Mouse (Mus musculus) kidney, adult 9 months (tissue): ENCODE measurements at regions not wholly inside any gene's neighbourhood (a gene's known extent, or its start where the extent isn't known, plus 50 kb on each side); places are given as distances from the start of the nearest gene placed in this dataset.
A peak's percentile ranks its signal among the peaks of the same experiment; 100 is the strongest.

Source experiments
- DNase-seq: peaks from one replicate; pipeline ENCODE4 v3.0.0; 2022

DNA sequence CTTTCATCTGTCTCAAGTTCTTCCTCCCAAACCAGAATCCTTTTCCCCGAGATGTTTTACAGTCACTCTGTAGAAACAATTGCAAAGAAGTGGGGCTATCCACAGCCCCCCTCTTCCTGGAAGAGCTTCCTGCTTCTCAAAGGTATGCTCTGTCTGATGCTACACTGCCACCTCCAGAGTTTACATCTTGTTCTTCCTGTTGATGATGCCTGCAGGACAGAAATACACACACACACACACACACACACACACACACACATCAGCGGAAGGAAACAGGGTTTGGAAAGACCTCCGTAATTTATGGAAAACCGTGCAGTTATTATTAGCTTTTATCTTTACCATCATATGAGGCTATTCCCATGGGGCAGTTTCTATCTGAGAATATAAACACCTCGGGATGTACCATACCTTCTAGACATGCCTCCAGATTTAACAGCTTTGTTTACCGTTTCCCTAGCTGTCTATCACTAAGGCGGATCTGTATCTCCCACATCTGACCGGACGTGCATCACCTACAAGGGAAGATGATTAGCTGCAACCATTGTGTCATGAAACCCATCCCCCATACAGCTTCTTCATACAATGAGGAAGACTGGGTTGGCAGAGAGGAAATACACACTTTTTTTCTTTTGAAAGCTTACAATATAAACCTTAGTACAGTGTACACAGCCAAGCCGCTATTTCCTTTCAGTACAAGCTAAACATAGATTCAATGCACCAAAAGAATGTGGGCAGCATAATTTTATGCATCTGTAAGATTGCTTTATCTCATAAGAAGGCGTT, 288.6 kb downstream of the Plk2 start:
- peak; percentile 43 for DNase-seq

DNA sequence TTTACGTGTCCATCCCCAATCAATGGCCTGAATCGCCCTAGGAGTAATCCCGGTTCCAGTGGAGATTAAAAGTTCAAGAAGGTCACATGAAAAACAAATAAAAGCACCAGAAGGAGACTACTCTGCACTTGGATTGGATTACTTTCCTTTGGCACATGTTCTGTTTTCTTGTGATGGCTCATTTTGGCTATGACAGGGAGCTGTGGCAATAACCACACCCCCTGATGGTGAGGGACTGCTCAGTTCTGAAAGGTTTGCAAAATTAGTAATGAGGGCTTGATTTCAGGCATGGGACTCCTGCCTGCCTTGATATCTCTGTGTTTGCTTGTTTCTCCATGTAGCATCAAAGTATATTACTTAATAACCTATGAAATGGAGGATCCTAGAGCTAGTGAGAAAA, 293.9 kb downstream of the Plk2 start:
- DNase-seq, result no peak

DNA sequence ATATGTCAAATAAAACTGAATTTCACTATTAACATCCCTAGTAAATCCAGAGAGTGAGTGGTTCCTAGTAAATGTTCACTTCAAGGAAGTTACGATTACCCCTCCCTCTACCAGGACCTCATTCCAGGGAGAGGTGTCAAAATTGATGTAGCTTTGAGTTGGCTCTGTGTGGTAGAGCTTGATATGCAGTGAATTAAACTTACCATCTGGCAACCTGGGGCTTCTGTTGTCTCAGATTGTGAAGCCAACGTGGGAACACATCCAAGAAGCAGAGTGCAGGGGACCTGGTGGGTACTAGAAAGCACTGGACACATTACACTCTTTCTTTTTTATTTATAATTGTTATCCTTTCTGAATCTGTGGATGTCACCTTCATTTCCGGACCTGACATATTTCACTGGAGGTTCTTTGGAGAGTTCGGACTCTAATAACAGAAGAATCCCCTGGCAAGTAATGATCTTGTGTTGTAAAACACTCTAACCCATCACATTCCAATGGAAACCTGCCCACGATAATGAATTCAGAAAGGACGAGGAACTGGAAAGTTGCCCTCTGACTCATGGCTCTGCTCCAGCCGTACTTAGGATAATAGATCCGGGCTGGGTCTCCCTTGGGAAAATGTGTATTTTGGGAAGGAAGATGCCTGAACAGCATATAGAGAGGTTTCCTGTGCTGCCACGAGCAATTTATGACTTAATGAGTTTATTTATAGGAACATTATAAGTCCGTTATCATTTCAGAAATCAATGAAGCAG, 295.8 kb downstream of the Plk2 start:
- peak; percentile 57 for DNase-seq

DNA sequence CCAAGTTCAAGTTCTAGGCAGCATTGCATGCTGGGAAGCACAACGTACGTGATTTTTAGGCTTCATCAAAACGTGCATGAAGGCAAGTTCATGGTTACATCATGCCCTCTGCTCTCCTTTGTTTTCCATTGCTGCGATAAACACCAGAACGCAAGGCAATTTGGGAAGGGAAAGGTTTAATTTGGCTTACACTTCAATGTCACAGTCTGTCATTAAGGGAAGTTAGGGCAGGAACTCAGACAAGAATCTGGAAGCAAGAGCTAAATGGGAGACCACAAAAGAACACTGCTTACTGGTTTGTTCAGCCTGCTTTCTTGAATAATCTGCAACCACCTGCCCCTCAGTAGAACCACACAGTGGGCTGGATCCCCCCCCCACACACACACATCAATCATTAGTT, 297.9 kb downstream of the Plk2 start:
- no peak for DNase-seq

DNA sequence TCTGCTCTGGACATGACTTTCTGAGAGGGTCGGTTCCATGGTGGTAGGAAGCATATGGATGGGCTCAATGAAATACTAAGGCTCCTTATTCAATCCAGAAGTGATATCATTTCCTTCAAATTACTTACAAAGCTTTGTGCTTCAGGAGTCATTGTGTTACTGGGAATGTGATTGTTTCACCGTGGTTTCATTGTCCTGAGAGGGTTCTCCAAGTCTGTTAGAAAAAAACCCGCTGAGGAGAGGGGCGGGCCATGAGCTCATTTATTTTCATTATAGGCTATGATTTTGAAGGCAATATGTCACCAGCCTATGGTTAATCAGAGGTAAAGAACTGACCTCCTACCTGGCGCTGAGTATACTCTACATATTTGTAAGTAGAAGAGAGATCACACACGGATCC, 300.0 kb downstream of the Plk2 start:
- DNase-seq, result no peak

DNA sequence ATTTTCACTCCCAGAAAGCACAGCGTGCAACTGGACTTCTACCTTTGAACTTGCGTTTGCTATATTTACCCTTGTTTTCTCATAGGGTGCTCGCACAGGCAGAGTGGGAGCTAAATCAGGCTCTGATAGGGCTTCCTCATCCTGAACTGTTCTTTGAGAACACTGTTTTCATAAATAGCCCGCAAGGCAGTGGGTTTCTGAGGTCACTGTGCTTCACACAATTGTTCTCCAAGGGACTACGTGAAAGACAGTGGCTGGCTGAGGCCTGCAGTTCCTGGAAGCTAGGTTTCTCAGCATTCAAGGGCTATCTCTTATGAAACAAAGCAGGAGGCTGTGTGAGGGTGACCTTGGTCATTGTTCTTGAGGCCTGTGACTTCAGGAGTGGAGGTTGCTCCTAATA, 301.7 kb downstream of the Plk2 start:
- peak; percentile 35 for DNase-seq

DNA sequence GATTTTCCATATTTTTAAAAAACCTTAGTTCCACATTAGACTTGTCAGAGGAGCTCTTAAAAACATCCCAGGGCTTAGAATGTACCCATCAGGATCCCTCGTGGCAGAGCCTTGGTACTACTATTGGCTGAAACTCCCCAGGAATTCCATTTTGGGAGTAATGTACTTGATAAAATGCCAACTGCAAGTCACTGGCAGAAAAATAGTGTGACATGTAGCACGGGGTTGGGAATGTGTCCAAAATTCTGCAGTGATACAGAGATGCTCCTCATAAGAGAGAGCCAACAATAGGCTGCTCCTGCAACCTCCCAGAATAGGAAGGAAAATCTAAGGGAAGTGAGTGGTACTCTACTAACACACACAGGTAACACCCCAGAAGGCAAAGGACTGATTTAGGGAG, 309.4 kb downstream of the Plk2 start:
- peak; percentile 19 for DNase-seq

DNA sequence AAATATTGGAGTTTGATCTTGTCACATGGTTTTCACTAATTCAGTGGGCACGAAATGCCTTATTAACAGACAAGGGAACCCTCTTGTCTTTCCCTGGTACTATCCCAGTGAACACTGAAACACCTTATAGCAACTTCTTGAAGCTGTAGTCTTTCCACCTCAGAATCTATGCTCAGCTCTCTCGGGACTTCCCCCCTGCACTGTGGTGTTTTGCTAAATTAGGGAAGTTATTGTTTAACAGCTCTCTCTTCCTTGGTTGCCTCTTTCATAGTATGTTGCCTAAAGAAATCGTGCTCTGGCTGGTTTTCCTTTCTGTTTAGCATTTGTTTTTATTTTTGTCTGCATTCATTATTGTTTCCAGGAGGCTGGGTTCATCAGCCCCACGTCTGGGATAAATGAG, 316.0 kb downstream of the Plk2 start:
- no peak for DNase-seq

DNA sequence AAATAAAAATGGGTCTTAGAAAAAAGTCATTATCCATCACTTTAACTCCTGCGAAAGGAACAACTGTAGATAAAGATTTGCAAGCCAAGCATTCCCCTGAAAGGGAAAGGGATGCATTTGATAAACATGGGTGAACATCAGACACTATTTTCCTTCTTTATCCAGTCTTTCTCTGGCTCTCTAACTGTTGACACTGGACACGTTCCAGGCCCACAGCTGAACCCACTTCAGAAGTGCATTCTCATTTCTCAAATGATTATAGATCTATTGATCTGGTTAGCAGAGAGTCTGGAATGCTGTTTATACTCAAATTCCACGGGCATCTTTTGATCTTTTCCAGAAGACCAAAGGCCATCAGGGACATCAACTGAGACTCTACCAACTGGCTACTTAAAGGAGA, 317.7 kb downstream of the Plk2 start:
- no peak for DNase-seq

DNA sequence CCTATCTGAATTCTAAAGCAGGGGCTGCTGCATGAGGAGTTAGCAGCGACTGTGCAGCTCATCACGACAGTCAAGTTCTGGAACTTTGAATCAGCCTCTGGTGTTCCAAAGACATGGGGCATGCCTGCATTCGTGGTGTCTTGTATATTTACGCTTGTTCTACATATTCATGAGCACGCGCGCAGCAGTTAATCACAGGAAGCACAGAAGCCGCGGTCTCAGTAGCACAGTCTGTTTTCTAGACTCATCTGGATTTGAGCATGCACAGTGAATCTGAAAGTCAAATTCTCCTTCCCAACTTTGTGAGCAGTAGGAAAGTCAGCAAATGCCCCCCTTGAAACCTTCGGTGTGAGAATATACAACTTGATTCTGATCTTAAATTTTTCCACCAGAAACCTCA, 327.3 kb downstream of the Plk2 start:
- no peak for DNase-seq

DNA sequence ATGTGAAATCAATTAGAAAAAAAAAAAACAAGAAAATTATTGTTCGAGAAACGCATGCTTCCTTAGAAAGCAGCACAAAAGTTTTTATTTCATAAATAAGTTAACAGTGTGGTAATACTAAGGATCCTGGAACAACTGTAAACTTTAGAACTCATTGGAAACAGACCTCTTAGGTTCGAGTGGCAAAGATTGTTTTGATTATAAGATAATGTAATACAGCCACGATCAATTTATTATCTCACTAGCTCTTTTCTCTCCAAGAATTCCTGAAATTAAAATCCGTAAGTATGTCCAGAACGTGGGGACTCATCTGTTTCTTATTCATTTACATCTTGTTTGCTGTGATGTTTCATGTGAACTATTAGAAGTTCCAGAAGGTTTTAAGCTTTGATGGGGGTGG, 327.9 kb downstream of the Plk2 start:
- no peak for DNase-seq

DNA sequence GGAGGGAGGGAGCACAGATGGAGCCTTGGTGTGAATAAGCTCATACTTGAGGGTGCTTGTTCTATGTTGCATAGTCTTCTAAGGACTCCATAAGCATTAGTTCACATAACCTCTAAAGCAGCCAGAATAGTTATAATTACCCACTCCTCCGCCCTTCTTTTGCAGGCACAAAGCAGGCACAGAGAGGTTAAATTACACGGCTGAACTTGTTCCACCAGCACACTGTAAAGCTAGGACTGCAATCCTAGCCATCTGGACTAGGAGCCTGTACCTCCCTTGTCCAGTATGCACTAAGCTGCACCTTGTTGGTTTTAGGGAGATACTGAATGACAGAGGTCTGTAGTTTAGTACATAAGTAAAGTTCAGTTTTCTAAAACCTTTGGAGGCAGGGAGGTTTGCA, 330.0 kb downstream of the Plk2 start:
- DNase-seq, result no peak

DNA sequence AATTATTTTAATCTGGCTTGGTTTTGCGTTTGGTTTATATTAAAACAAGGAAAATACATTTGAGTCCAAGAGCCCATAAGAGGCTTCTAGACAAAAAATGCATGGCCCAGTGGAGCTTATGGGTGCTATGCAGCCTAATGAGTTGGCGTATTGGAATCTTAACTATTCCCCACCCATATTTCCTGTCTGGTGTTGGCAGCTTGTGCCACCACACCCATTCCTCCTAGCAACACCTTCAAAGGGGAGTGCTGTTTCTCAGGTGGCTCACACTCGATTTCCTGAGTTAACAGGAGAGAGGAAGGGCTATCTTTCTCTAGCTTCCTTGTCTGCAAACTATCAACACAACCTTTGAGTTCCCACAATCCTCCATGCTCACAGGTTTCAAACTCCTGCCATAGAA, 331.0 kb downstream of the Plk2 start:
- DNase-seq, result no peak

DNA sequence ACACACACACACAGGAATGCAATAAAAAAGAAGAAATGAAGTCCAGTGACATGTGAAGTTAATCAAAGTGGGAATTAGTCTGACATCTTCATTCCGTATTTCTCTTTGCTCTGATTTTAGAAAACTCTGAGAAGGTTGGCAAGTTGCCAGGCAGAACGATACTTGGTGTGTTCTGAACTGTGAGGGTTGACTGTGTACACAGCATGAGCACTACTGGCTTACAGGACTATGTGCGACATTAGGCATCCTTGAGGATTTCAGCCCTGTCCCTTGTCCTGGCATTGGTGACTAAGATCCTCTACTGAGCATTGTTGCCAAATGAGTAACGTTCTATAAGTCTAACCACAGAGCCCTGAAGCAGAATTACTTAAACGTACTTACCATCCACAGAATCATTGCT, 340.7 kb downstream of the Plk2 start:
- no peak for DNase-seq

DNA sequence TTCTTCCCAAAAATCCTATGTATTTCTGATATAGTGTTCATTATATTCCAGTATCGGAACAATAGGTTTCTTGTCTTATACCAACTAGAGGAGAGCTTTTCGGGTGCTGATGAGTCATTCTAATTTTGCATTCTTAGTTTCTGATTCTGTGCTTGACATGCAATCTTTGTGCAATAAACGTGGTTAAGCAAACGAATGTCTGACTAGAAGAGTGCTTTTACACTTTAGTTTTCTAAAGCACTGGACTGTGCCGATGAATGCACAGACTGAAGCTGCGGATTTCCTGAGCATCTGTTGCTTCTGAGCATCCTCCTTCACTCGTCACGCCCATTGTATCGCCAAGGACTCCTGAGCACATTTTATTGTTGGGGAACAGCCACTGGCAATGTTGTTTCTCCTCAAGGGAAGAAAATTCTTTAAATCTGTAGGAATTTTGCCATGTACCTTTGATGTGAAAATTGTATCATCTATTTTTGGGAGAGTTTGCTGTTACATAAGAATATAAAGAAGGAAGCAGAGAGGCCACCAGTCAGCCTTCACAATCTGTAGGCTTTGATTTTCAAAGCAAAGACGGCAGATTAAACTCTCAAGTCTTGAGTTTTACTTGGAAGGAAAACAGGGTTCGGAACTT, 346.8 kb downstream of the Plk2 start:
- no peak for DNase-seq

DNA sequence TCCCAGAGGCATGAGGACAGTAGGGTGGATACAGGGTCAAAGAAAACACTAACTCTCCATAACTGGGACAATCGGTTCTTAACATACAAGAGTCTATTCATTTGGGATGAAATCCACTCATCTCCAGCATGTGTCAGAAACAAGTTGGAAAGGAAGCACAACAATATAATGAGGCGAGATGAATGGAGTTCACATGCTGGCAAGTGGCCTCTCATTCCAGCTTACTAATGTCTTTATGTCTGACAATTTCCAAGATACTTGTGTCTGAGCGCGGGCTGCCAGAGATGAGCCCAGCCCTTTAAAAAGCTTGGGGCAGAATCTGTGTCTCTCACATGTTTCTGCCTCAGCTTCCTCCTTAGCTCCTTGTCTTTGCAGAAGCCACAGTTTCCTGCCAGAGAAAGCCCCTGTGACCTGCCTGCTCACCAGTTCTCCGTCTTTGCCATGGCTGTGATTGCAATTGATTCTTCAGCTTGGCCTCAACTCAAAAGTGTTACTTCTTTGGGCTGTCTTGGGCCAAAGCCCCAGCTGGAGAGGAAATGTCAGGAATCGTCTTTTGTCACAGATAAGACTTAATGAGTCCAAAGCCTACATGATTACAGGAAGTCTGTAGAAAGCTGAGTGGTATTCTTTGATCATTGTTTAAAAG, 352.5 kb downstream of the Plk2 start:
- DNase-seq, result peak; percentile 8

DNA sequence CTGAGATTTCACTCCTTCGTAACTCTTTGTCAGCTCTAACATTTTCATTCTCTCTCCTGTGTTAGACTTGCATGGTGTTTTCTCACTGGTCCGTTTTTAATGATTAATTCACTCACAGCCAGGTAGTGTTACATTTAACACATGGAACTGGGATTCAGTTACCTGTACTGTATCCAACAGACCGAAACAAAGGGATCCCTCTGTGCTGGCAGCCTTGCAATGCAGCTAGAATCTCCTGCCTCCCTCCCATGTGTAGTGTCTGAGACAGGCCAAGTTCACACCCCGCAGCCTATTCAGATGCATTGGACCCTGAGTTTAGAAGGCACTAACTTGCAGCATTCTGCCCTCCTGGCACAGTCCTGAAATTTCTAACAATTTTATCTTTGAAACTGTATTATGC, 357.9 kb downstream of the Plk2 start:
- no peak for DNase-seq

DNA sequence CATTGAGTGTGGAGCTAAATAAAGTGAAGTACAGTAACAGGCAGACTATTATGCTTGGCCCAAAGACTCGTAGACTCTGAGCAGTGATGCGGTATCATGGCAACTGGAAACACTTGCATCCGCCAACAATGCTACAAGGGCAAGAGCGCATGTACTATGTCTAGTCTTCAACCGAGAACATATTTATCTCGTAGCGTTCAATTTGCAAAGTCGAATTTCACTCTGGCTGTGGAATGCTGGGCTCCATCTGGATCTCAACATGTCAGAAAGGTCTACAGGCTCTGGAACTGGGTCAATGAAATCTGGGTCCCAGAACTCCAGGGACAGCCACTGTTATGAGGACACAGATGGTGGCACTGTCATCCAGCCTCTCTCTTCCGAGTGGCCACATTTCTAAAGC, 359.7 kb downstream of the Plk2 start:
- DNase-seq, result no peak

DNA sequence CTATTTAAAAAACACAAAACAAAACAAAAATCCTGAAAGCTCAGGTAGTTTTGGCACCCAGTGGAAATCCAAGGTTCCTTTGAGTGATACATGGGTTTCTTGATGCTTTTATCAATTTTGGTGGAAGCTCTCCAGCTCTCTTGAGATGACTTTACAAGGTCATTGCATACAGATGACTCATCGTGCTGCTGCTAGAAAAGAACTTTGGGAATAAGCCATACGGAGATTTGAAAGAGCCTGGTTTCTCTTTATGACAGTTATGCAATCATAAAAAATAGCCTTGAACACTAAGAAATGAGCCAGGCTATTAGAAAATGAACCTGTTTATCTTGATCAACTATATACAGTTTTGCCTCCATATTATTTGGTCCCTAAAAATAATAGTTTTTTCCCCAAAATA, 362.0 kb downstream of the Plk2 start:
- DNase-seq, result no peak

DNA sequence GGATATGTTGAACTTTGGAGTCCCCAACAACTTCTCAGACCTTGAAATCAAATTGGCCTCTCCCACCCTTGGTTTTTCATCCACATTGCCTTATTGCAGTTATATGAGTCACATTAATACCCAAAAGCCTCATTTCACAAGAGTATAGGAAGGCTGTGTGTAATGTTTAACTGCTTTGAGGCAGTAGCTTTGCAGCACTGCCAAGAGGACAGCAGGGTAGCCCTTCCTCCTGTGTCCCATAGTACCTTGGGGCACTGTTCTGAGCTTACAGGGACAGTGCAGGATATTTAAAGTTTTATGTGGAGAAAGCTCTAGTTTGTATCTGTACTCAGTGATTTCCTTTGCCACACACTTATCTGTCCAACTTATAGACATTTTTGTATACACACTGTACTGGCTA, 374.4 kb downstream of the Plk2 start:
- DNase-seq, result no peak

DNA sequence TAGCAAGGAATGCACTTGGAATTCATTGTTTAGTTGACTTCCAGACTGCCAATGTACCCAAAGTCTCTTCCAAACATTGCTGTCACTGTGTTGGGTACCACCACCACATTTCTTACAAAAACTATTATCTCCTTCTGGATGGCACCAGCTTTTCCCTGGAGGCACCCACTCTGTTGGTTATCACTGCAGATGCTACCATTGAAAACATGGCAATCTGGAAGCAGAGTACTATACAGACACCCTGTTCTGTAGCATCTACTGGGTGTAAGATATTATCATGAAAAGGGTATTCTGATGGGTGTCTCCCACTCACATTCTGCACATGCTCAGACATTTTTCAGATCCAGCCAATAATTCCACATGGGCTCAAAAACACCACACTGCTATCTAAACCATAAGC, 380.4 kb downstream of the Plk2 start:
- no peak for DNase-seq

DNA sequence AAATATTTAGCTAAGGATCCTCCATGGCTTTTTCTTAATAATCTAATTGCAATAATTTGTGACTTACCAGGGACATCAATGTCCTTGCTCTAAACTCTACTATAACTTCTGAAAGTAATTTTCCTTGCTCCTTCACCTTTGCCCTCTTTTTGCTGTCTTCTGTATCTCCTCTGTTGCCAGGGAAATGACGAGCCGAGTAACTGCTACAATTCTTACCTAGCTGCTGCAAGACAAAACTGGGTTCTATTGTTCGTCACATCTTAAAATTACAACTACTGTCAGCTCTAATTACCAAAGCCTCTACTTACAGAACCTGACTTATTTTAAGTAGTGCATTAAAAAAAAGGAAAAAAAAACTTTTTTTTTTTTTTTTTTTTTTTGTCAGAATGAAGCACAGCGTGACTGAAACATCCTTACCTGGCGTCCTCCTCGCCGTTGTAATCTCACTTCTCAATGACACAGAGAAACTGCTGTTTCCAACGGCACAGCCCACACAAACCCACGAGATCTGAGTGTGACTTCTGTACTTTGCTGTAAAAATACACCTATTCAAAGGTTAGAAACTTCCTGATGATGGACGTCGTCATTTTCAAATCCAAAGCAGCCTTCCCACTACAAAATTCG, 389.4 kb downstream of the Plk2 start:
- DNase-seq, result no peak

DNA sequence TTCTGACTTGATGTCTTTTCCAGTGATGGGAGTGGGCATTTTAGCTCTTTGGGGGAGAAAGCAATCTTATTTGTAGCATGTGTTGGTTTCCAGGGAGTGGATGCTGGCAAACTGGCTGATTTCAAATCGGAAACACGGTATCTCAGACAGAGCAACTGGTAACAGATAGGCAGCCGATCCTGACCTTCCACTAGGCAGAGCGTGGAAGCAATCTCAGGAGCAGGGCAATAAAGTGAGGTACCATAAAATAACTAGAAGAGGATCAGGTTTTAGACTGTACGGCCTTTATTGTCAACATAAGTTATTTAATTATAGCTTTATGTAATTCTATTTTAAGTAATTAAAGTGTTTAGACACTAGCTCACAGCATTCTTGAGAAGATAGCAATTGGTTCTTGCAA, 390.0 kb downstream of the Plk2 start:
- DNase-seq, result no peak
